Mouse (Mus musculus): ENCODE data around the gene Ect2l. TPM values are rescaled to one million over a fixed set of nuclear protein-coding genes. Genes with fewer than 3 reads are reported as not detected.

Gene Ect2l
- total RNA-seq, 2 experiments from 2014 or later: 0.21 to 0.22 TPM

DNA sequence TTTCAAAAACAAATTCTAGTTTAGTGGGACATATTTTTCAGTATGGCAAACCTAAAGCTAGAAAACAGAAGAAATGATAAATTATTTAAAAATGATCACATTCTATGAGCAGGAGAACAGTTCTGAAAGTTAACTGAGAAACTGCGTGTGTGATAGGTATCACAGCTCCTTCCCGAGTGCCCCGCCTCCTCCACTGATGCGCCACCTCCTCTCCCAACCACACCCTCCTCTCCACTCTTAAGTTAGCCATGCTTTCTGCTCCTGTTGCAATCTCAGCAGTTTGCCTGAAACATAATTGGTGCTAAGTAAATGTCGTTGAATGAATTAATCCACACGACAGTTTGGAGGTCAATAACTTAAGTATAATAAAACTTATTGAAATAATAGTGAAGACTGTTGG, 127.9 kb downstream of the Ect2l start:
- DNase-seq (ENCODE audit: low spot score in 2 of 2): no peak

DNA sequence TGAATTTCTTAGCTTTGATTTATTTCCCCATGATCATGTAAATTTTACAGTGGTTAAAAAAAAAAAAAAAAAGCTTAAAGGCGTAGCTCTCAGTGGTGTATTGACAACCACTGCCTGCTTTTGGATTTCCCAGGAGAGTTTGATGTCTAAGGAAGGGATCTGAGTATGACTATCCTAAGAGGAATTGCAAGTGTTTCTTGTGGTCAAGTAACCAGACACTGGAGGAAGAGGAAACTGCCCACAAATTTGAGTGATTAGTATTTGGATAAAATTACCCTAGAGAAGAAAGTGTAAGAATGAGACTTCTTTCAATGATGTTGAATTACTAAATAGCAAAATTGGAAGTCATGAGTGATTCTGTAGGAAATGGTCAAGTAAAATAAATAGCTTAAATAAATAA, 129.2 kb downstream of the Ect2l start:
- DNase-seq (ENCODE audit: low spot score in 2 of 2): no peak

Other genes with a start within 250 kb of the Ect2l start
- gene Abracl, start 187.6 kb downstream of the Ect2l start, total RNA-seq (2021): 10 to 100 TPM; 41.6 to 47.7 TPM
- gene Reps1, start 155.0 kb downstream of the Ect2l start, total RNA-seq (2021): 10 to 100 TPM; 50.5 to 57.2 TPM
- gene Ccdc28a, start 24.1 kb upstream of the Ect2l start, total RNA-seq (2021): 1 to 10 TPM; 4.1 to 5.5 TPM
- 10 to 100 TPM; 22.0 to 24.3 TPM for gene Nhsl1, start 108.1 kb upstream of the Ect2l start, total RNA-seq (2021)